In genomic region chr19:58469421-58469820, GRCm38 (mm10) we compare ENCODE assay signal across 9 mouse cellular contexts. TPM values are rescaled to one million over a fixed set of nuclear protein-coding genes. Genes with fewer than 3 reads are reported as not detected.
A peak's percentile ranks its signal among the peaks of the same experiment; 100 is the strongest.
DNase-seq lines count a peak whose midpoint lies in the region; ATAC-seq lines count a peak whose summit lies in the region.
"Had no signal": no experiment of that assay in that cellular context is flagged by ENCODE, and none has a peak within 500 bp of the region (broad histone marks: within the 10 kb centered on the region; RNA-seq: fewer than 3 reads in every experiment).

No protein-coding gene starts in this region.

- H3K27ac ChIP-seq in forebrain, embryonic 15.5 days (replicated peaks), result no peak overlapping the region
- no peak overlapping the region for H3K27ac ChIP-seq in hindbrain, embryonic 12.5 days
- no peak overlapping the region for H3K27ac ChIP-seq in midbrain, embryonic 13.5 days
- H3K27ac ChIP-seq: limb, embryonic 15.5 days had no signal

- H3K27me3 ChIP-seq in forebrain, embryonic 15.5 days, result no peaks in the 10 kb centered on the region
- no peaks in the 10 kb centered on the region for H3K27me3 ChIP-seq in hindbrain, embryonic 12.5 days
- H3K27me3 ChIP-seq in midbrain, embryonic 13.5 days, result no peaks in the 10 kb centered on the region

- WGBS in forebrain, embryonic 15.5 days, result 12% methylated on average over 12 of the region's 12 CpGs
- 16% methylated on average over 12 of the region's 12 CpGs for WGBS in hindbrain, embryonic 12.5 days
- 16% methylated on average over 12 of the region's 12 CpGs for WGBS in midbrain, embryonic 13.5 days

- no peak overlapping the region; the same call in 1 of the 2 replicates for H3K4me2 ChIP-seq in forebrain, embryonic 15.5 days (replicated peaks)
- H3K4me2 ChIP-seq in hindbrain, embryonic 12.5 days (replicated peaks), result 0 out of 2 replicates have a peak overlapping the region, but pooled peaks have one; percentile 21
- H3K4me2 ChIP-seq in midbrain, embryonic 13.5 days (replicated peaks), result no peak overlapping the region
- H3K4me2 ChIP-seq: limb, embryonic 15.5 days had no signal

- peak; percentile 61; the same call in 1 of the 2 replicates for ATAC-seq in forebrain, embryonic 15.5 days (replicated peaks)
- ATAC-seq in hindbrain, embryonic 12.5 days (ENCODE audit: low FRiP score), result peak; percentile 64
- ATAC-seq in midbrain, embryonic 13.5 days, result peak; percentile 79; the same call in 1 of the 2 replicates
- no peak for ATAC-seq in inflammation-experienced regulatory T-cells, adult 6 months

- no peaks in the 10 kb centered on the region for H3K9me3 ChIP-seq in forebrain, embryonic 15.5 days
- H3K9me3 ChIP-seq in hindbrain, embryonic 12.5 days (replicated peaks), result no peaks in the 10 kb centered on the region
- H3K9me3 ChIP-seq in midbrain, embryonic 13.5 days, result peaks cover 4% of the 10 kb centered on the region; the same call in 1 of the 2 replicates
- H3K9me3 ChIP-seq: limb, embryonic 15.5 days had no signal

- H3K4me3 ChIP-seq in forebrain, embryonic 15.5 days, result no peak overlapping the region
- no peak overlapping the region for H3K4me3 ChIP-seq in hindbrain, embryonic 12.5 days
- no peak overlapping the region for H3K4me3 ChIP-seq in midbrain, embryonic 13.5 days (replicated peaks)
- H3K4me3 ChIP-seq: limb, embryonic 15.5 days had no signal

- H3K4me1 ChIP-seq in forebrain, embryonic 15.5 days, result no peaks in the 10 kb centered on the region
- H3K4me1 ChIP-seq in hindbrain, embryonic 12.5 days, result no peaks in the 10 kb centered on the region
- H3K4me1 ChIP-seq in midbrain, embryonic 13.5 days (replicated peaks), result peaks cover 4% of the 10 kb centered on the region

- H3K9ac ChIP-seq in forebrain, embryonic 15.5 days (replicated peaks), result 0 out of 2 replicates have a peak overlapping the region, but pooled peaks have one; percentile 38
- no peak overlapping the region for H3K9ac ChIP-seq in hindbrain, embryonic 12.5 days
- no peak overlapping the region for H3K9ac ChIP-seq in midbrain, embryonic 13.5 days (replicated peaks)
- H3K9ac ChIP-seq: limb, embryonic 15.5 days had no signal

- H3K36me3 ChIP-seq in forebrain, embryonic 15.5 days, result no peaks in the 10 kb centered on the region
- no peaks in the 10 kb centered on the region for H3K36me3 ChIP-seq in hindbrain, embryonic 12.5 days
- H3K36me3 ChIP-seq in midbrain, embryonic 13.5 days, result no peaks in the 10 kb centered on the region
- H3K36me3 ChIP-seq: limb, embryonic 15.5 days had no signal

- DNase-seq in MEL-GATA-1-ER (ENCODE audit: extremely low read depth, low read depth), result peak; percentile 14
- DNase-seq in c-Kit-positive CD71-positive TER-119-negative erythroid progenitor cells, embryonic 14.5 days (ENCODE audit: low read depth), result peak; percentile 29
- peak; percentile 90 to 96 for DNase-seq in left cerebral cortex, adult 18-20 months (ENCODE audit: low spot score in 2 of 2)
- DNase-seq in spleen, adult 12 weeks (ENCODE audit: low spot score), result peak; percentile 26

RNA-seq across cellular contexts. Expression of gene Gfra1, which starts 13.7 kb away (rescaled TPM):
- polyA plus RNA-seq in forebrain, embryonic 15.5 days (2015; fragmentation: Nextera tagmentation; extraction: Ambion mirVana), result 12.1 and 12.6 TPM in 2 replicates
- 59.8 and 65.1 TPM in 2 replicates for polyA plus RNA-seq in hindbrain, embryonic 12.5 days (2016; fragmentation: Nextera tagmentation; extraction: Ambion mirVana)
- total RNA-seq in left cerebral cortex, adult 18-20 months (2021), result 10 to 100 TPM; 30.8 to 36.6 TPM
- polyA plus RNA-seq in midbrain, embryonic 13.5 days (2015; fragmentation: Nextera tagmentation; extraction: Ambion mirVana), result 42.5 and 47.9 TPM in 2 replicates
- 1 to 10 TPM in 1 of 3 experiments, under 1 TPM in 2; 0.15 to 1.8 (median 0.63) TPM for polyA plus RNA-seq in inflammation-experienced regulatory T-cells, adult 6 months (2017; shearing (Covaris generic))

RNA-seq across cellular contexts. Expression of gene Ccdc172, which starts 42.4 kb away (rescaled TPM):
- not detected in 2 replicates for polyA plus RNA-seq in forebrain, embryonic 15.5 days (2015; fragmentation: Nextera tagmentation; extraction: Ambion mirVana)
- not detected in 2 replicates for polyA plus RNA-seq in hindbrain, embryonic 12.5 days (2016; fragmentation: Nextera tagmentation; extraction: Ambion mirVana)
- not detected for total RNA-seq in left cerebral cortex, adult 18-20 months (2021)
- not detected in 2 replicates for polyA plus RNA-seq in midbrain, embryonic 13.5 days (2015; fragmentation: Nextera tagmentation; extraction: Ambion mirVana)
- not detected for polyA plus RNA-seq in inflammation-experienced regulatory T-cells, adult 6 months (2017; shearing (Covaris generic))
- polyA plus RNA-seq: limb, embryonic 15.5 days had no signal

Comparison
In these comparisons a context has a peak if more than half of its experiments do, and no peak if none do; other contexts are left out.
1. DNase-seq: peak in every context shown above with its lines; median percentile 93 in left cerebral cortex, adult 18-20 months; 29 in c-Kit-positive CD71-positive TER-119-negative erythroid progenitor cells, embryonic 14.5 days; 26 in spleen, adult 12 weeks; 14 in MEL-GATA-1-ER.